Mouse (Mus musculus) hindbrain, embryonic 12.5 days (tissue): ENCODE results near the gene Pik3c2a. TPM values are rescaled to one million over a fixed set of nuclear protein-coding genes. Genes with fewer than 3 reads are reported as not detected.

Experiments used
- polyA plus RNA-seq: library from polyadenylated mRNA; unstranded; fragments of >200 nt; fragmentation: Nextera tagmentation; extraction: Ambion mirVana; gene quantifications from 2 replicates; pipeline ENCODE4 v1.2.1, GENCODE M21; 2016

The Pik3c2a gene
- polyA plus RNA-seq, 1 experiment from 2014 or later, result 27.9 TPM

Other genes with a start within 250 kb of the Pik3c2a start
- gene Plekha7, start 135.1 kb downstream of the Pik3c2a start, polyA plus RNA-seq, result 10.7 and 12.5 TPM in 2 replicates
- 569 and 639 TPM in 2 replicates for gene Rps13, start 109.3 kb downstream of the Pik3c2a start, polyA plus RNA-seq
- gene Nucb2, start 60.9 kb upstream of the Pik3c2a start, polyA plus RNA-seq, result 15.6 and 20.2 TPM in 2 replicates